Mouse (Mus musculus): ENCODE data around the gene Alkal2.

GRCm38 (mm10) chr12:30883592-30883985, 533 bp upstream of the Alkal2 start:
- TF ChIP-seq CTCF (IDR thresholded peaks at IDR 0.05; ENCODE audit: borderline replicate concordance, control insufficient read depth, extremely low read depth, insufficient read depth, low read length, poor library complexity) (no peak), POLR2A (IDR thresholded peaks at IDR 0.05; ENCODE audit: control insufficient read depth, extremely low read depth, insufficient read depth, low read length, poor library complexity) (no peak)

Data from thymus, adult 2 months (tissue).